Mouse (Mus musculus): ENCODE data around the gene Iqce.

Gene Iqce

GRCm38 (mm10) chr5:140615321-140616109 lies 86.7 kb downstream of the Iqce start:
- no peak for DNase-seq (ENCODE audit: low spot score in 2 of 2)

- DNase-seq (ENCODE audit: low spot score in 2 of 2): no peak
These were observed 87.3 kb downstream of the Iqce start for GRCm38 (mm10) chr5:140614837-140615236.

DNA sequence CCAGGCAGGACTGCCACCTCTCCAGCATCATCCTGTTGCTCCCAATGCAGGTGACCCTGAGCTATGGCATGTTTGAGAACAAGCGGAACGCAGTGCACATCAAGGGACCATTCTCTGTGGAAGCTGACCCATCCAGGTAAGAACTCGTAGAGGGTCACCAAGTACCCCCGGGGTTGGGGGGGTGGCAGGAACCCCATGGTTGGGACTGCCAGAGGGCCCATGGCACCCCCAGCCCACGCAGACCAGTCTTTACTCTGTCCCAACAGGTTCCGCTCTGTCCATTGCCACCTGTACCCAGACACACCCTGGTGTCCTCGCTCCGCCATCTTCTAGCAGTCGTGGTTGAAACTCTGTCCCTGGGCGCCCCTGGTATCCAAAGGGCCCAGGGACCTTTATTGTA lies 88.0 kb downstream of the Iqce start:
- DNase-seq (ENCODE audit: low spot score in 2 of 2): no peak

DNA sequence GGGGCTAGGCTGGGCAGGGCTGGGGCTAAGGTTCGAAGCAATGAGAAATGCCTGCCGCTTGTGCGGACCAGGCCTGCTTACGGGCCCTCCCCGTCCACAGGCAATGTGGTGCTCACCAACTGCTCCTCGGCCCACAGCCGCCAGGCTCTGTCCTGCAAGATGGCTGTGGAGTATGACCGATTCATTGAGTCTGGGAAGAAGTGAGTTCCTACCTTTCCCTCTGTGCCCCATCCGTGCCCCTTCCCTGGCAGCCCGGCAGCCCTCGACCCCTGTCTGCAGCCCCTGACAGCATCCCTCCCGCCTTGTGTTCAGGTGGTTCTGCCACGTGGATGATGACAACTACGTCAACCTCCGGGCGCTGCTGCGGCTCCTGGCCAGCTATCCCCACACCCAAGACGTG lies 90.0 kb downstream of the Iqce start:
- no peak for DNase-seq (ENCODE audit: low spot score in 2 of 2)
